Mouse (Mus musculus): Measurements from ENCODE around the gene Msmb.

- TF ChIP-seq POU5F1 (IDR thresholded peaks at IDR 0.05; ENCODE audit: borderline replicate concordance, low read length) (no peak), CTCF (conservative IDR thresholded peaks at IDR 0.05; ENCODE audit: low read length) (no peak), NANOG (IDR thresholded peaks at IDR 0.05; ENCODE audit: borderline replicate concordance, low read length) (no peak)
Measured at GRCm38 (mm10) chr14:32152243-32152965, 10.6 kb downstream of the Msmb start.
